Comparison of ENCODE assay signal across 36 mouse cellular contexts in the genomic region with DNA sequence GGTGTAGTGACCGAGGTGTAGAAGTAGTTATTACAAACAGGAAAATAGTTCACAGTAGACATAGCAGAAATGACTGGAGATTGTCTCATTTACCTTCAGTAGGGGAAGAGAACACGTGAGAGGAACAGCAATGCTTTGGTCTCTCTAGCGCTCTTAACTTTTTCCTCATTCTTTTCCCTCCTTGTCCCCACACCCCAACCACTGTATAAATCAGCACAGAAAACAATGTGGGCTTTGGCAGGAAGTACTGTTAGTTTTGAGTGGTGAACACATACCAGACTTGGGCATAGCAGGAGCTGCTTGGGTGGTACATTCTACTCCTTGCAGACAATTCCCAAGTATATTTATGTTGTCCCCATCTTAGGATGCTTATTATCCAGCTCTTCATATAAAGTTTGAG.
"Had no signal": no experiment of that assay in that cellular context is flagged by ENCODE, and none has a peak within 500 bp of the region (broad histone marks: within the 10 kb centered on the region; RNA-seq: fewer than 3 reads in every experiment).

No protein-coding gene starts in this region.

- DNase-seq: heart, adult 18-20 months; heart, adult 2 months; heart, postnatal 10 days; heart, postnatal 14 days; heart, postnatal 36 days; heart, postnatal 4 days; kidney, adult 11 months; kidney, adult 18-20 months; kidney, adult 2 months; kidney, adult 8-10 months; kidney, adult 9 months; kidney, postnatal 10 days; kidney, postnatal 14 days; kidney, postnatal 25 days; kidney, postnatal 36 days; kidney, postnatal 4 days; layer of hippocampus, adult 9-11 months had no signal

- H3K4me1 ChIP-seq: heart, embryonic 10.5 days; heart, embryonic 12.5 days; heart, embryonic 13.5 days; heart, embryonic 15.5 days; hindbrain, embryonic 10.5 days; hindbrain, embryonic 12.5 days; hindbrain, embryonic 13.5 days; hindbrain, embryonic 15.5 days; kidney, embryonic 15.5 days had no signal

- H3K4me3 ChIP-seq: heart, adult 2 months; heart, embryonic 10.5 days; heart, embryonic 12.5 days; heart, embryonic 13.5 days; heart, embryonic 15.5 days; hindbrain, embryonic 10.5 days; hindbrain, embryonic 12.5 days; hindbrain, embryonic 13.5 days; hindbrain, embryonic 15.5 days; intestine, embryonic 15.5 days; kidney, embryonic 15.5 days; layer of hippocampus, adult 2 months had no signal

- H3K4me2 ChIP-seq: heart, embryonic 11.5 days; heart, embryonic 12.5 days; heart, embryonic 13.5 days; heart, embryonic 15.5 days; hindbrain, embryonic 12.5 days; hindbrain, embryonic 13.5 days; hindbrain, embryonic 14.5 days; hindbrain, embryonic 15.5 days; intestine, embryonic 15.5 days; kidney, embryonic 15.5 days had no signal

- H3K9ac ChIP-seq: heart, embryonic 12.5 days; heart, embryonic 13.5 days; heart, embryonic 15.5 days; hindbrain, embryonic 12.5 days; hindbrain, embryonic 13.5 days; hindbrain, embryonic 14.5 days; hindbrain, embryonic 15.5 days; intestine, embryonic 15.5 days; kidney, embryonic 15.5 days had no signal

- H3K27me3 ChIP-seq: heart, embryonic 12.5 days; heart, embryonic 13.5 days; heart, embryonic 15.5 days; hindbrain, embryonic 12.5 days; hindbrain, embryonic 13.5 days; hindbrain, embryonic 15.5 days; intestine, embryonic 15.5 days; kidney, embryonic 15.5 days had no signal

- H3K9me3 ChIP-seq: heart, embryonic 10.5 days; heart, embryonic 12.5 days; heart, embryonic 13.5 days; heart, embryonic 15.5 days; hindbrain, embryonic 10.5 days; hindbrain, embryonic 12.5 days; hindbrain, embryonic 13.5 days; hindbrain, embryonic 15.5 days; intestine, embryonic 15.5 days; kidney, embryonic 15.5 days had no signal

- H3K36me3 ChIP-seq: heart, embryonic 10.5 days; heart, embryonic 12.5 days; heart, embryonic 13.5 days; heart, embryonic 15.5 days; hindbrain, embryonic 10.5 days; hindbrain, embryonic 12.5 days; hindbrain, embryonic 13.5 days; hindbrain, embryonic 15.5 days; intestine, embryonic 15.5 days; kidney, embryonic 15.5 days had no signal

- ATAC-seq: hindbrain, embryonic 16.5 days; hindbrain, postnatal 0 days; inflammation-experienced regulatory T-cells, adult 6 months; intestine, embryonic 15.5 days; intestine, embryonic 16.5 days; intestine, postnatal 0 days had no signal

- H3K27ac ChIP-seq: heart, adult 2 months; heart, embryonic 10.5 days; heart, embryonic 13.5 days; heart, embryonic 15.5 days; hindbrain, embryonic 10.5 days; hindbrain, embryonic 12.5 days; hindbrain, embryonic 13.5 days; hindbrain, embryonic 14.5 days; hindbrain, embryonic 15.5 days; hindbrain, postnatal 0 days; intestine, embryonic 15.5 days; kidney, embryonic 15.5 days; kidney, postnatal 0 days; layer of hippocampus, adult 2 months had no signal
